Mouse (Mus musculus) olfactory bulb, adult 2 months (tissue): ENCODE results near the gene Ppp1r1b.

Experiments used
- CTCF ChIP-seq: fragments of 200-500 bp; IDR thresholded peaks from 2 replicates; pipeline ENCODE4 v1.5.1; 2012; ENCODE audit warnings: low read depth, mild to moderate bottlenecking, low read length, moderate library complexity; ENCODE audit not compliant: insufficient read depth
- POLR2A ChIP-seq: fragments of 200-500 bp; IDR thresholded peaks from 2 replicates; pipeline ENCODE4 v1.6.1; 2012; ENCODE audit warnings: mild to moderate bottlenecking, low read depth, low read length, moderate library complexity; ENCODE audit not compliant: insufficient read depth

- TF ChIP-seq CTCF, result no peak
- TF ChIP-seq POLR2A, result no peak
Measured at GRCm38 (mm10) chr11:98319544-98319943, 28.7 kb upstream of the Ppp1r1b start.
